Mouse (Mus musculus) heart, postnatal 0 days (tissue): ENCODE measurements around the gene Ndrg3.

Experiments
- CTCF ChIP-seq: IDR thresholded peaks from 2 replicates; pipeline ENCODE4 v1.5.1; 2016; ENCODE audit warnings: antibody characterized with exemption, control low read depth, low read depth
- EP300 ChIP-seq: IDR thresholded peaks from 2 replicates; pipeline ENCODE4 v1.6.1; 2016; ENCODE audit warnings: antibody characterized with exemption, low read depth

DNA sequence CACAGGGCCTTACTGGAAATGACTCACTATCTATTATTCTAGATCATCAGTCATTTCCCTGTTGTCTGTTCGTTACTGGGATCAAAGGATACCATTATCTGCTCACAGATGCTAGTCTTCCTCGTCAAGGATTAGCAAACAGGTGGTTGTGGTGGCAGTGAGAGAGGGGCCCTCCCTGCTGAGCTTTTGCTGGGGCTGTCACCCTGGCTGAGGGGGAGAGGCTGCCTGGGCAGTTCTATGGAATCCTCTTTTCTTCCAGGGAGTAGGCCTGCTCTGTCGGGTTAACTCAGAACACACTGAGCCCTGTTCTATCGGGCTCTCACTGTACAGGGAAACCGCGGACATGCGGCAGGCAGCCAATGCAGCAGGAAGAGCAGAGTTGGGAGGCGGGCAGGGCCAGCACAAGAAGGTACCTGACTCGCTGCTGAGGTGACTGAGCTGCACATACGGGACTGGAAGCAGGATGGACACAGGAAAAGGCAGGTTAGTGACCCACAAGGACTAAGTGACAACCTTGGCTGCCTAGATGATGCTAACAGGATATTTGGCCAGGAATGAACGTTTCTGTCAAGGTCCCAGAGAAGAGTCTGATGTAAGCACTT is 62.2 kb downstream of the Ndrg3 start:
- TF ChIP-seq CTCF (no peak), EP300 (no peak)
